In the genomic region with DNA sequence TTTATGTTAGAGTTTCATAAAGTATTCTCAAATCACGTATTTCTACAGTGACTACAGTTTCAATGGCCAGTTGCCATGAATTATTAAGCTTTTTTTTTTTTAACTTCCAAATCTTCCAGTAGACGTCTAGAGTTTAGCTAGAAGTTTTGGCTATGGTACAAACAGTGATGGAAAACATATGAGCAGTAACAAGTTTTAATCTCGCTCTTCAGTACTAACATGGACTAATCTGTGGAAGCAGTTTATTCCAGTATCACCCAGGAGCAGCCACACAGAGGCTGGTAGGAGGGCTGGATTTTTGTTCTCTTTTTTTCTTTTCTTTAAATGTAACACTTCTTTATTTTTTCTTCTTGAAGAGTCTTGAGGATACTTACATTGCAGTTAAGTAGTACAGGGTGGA, we compare ENCODE assay signal across 14 mouse cellular contexts. TPM values are rescaled to one million over a fixed set of nuclear protein-coding genes. Genes with fewer than 3 reads are reported as not detected.
A peak's percentile ranks its signal among the peaks of the same experiment; 100 is the strongest.
DNase-seq lines count a peak whose midpoint lies in the region; ATAC-seq lines count a peak whose summit lies in the region.
"Had no signal": no experiment of that assay in that cellular context is flagged by ENCODE, and none has a peak within 500 bp of the region (broad histone marks: within the 10 kb centered on the region; RNA-seq: fewer than 3 reads in every experiment).

A gene (plus strand): TSS at position 165 of the 400 bp plus-strand sequence.

- H3K4me3 ChIP-seq in kidney, embryonic 15.5 days (replicated peaks): no peak within 1 kb of the TSS
- H3K4me3 ChIP-seq in embryonic facial prominence, embryonic 15.5 days (replicated peaks): peak within 1 kb of the TSS; percentile 22
- H3K4me3 ChIP-seq in heart, embryonic 15.5 days: 0 out of 2 replicates have a peak within 1 kb of the TSS, but pooled peaks have one; percentile 14
- peak within 1 kb of the TSS; percentile 18; the same call in 1 of the 2 replicates for H3K4me3 ChIP-seq in limb, embryonic 15.5 days
- H3K4me3 ChIP-seq: hindbrain, embryonic 15.5 days; megakaryocyte, embryonic 14.5 days; neural tube, embryonic 12.5 days had no signal

- DNase-seq in kidney, postnatal 14 days: no peak
- no peak for DNase-seq in neural tube, embryonic 10.5 days (ENCODE audit: extremely low spot score, low spot score)
- DNase-seq in right cerebral cortex, adult 2 months (ENCODE audit: low spot score in 2 of 2): no peak
- no peak for DNase-seq in T-cell, adult 2 months (ENCODE audit: low spot score)
- DNase-seq: right cerebral cortex, postnatal 4 days had no signal

- H3K4me1 ChIP-seq in kidney, embryonic 15.5 days: 0 out of 2 replicates have a peak, but pooled peaks cover 3% of the 10 kb centered on the region
- peaks cover 10% of the 10 kb centered on the region for H3K4me1 ChIP-seq in embryonic facial prominence, embryonic 15.5 days
- H3K4me1 ChIP-seq in heart, embryonic 15.5 days (replicated peaks): 0 out of 2 replicates have a peak, but pooled peaks cover 2% of the 10 kb centered on the region
- peaks cover 9% of the 10 kb centered on the region; the same call in 1 of the 2 replicates for H3K4me1 ChIP-seq in limb, embryonic 15.5 days
- H3K4me1 ChIP-seq: hindbrain, embryonic 15.5 days; neural tube, embryonic 12.5 days had no signal

- ATAC-seq in kidney, embryonic 15.5 days (replicated peaks; ENCODE audit: low FRiP score): no peak
- 0 out of 2 replicates have a peak, but pooled peaks have one; percentile 61 for ATAC-seq in embryonic facial prominence, embryonic 15.5 days (ENCODE audit: insufficient number of reproducible peaks, low FRiP score, low TSS enrichment, low read depth)
- 0 out of 2 replicates have a peak, but pooled peaks have one; percentile 31 for ATAC-seq in heart, embryonic 15.5 days (replicated peaks; ENCODE audit: insufficient number of reproducible peaks, insufficient read depth, low FRiP score, low read depth)
- peak; percentile 59 for ATAC-seq in limb, embryonic 15.5 days (ENCODE audit: insufficient number of reproducible peaks, low FRiP score, low TSS enrichment, low read depth)
- ATAC-seq: forebrain, embryonic 16.5 days had no signal

- no peaks in the 10 kb centered on the region for H3K36me3 ChIP-seq in kidney, embryonic 15.5 days
- no peaks in the 10 kb centered on the region for H3K36me3 ChIP-seq in embryonic facial prominence, embryonic 15.5 days
- no peaks in the 10 kb centered on the region for H3K36me3 ChIP-seq in heart, embryonic 15.5 days
- H3K36me3 ChIP-seq in limb, embryonic 15.5 days: no peaks in the 10 kb centered on the region
- H3K36me3 ChIP-seq: hindbrain, embryonic 15.5 days; neural tube, embryonic 12.5 days had no signal

- no peak within 1 kb of the TSS for H3K4me2 ChIP-seq in kidney, embryonic 15.5 days
- H3K4me2 ChIP-seq in embryonic facial prominence, embryonic 15.5 days (replicated peaks): 0 out of 2 replicates have a peak within 1 kb of the TSS, but pooled peaks have one; percentile 12
- peak within 1 kb of the TSS; percentile 21; the same call in 1 of the 2 replicates for H3K4me2 ChIP-seq in heart, embryonic 15.5 days
- H3K4me2 ChIP-seq in limb, embryonic 15.5 days: no peak within 1 kb of the TSS
- H3K4me2 ChIP-seq: hindbrain, embryonic 15.5 days; neural tube, embryonic 12.5 days had no signal

- no peak within 1 kb of the TSS for H3K9ac ChIP-seq in kidney, embryonic 15.5 days
- H3K9ac ChIP-seq in embryonic facial prominence, embryonic 15.5 days: no peak within 1 kb of the TSS
- H3K9ac ChIP-seq in heart, embryonic 15.5 days: no peak within 1 kb of the TSS
- no peak within 1 kb of the TSS for H3K9ac ChIP-seq in limb, embryonic 15.5 days
- H3K9ac ChIP-seq: hindbrain, embryonic 15.5 days; neural tube, embryonic 12.5 days had no signal

- H3K27me3 ChIP-seq in kidney, embryonic 15.5 days: no peaks in the 10 kb centered on the region
- no peaks in the 10 kb centered on the region for H3K27me3 ChIP-seq in embryonic facial prominence, embryonic 15.5 days
- no peaks in the 10 kb centered on the region for H3K27me3 ChIP-seq in heart, embryonic 15.5 days
- no peaks in the 10 kb centered on the region for H3K27me3 ChIP-seq in limb, embryonic 15.5 days
- H3K27me3 ChIP-seq: CH12.LX; hindbrain, embryonic 15.5 days; megakaryocyte, embryonic 14.5 days; neural tube, embryonic 12.5 days had no signal

- H3K9me3 ChIP-seq in kidney, embryonic 15.5 days (replicated peaks): no peaks in the 10 kb centered on the region
- H3K9me3 ChIP-seq in embryonic facial prominence, embryonic 15.5 days (replicated peaks): no peaks in the 10 kb centered on the region
- no peaks in the 10 kb centered on the region for H3K9me3 ChIP-seq in heart, embryonic 15.5 days (replicated peaks)
- H3K9me3 ChIP-seq in limb, embryonic 15.5 days: no peaks in the 10 kb centered on the region
- H3K9me3 ChIP-seq: hindbrain, embryonic 15.5 days; megakaryocyte, embryonic 14.5 days; neural tube, embryonic 12.5 days had no signal

- H3K27ac ChIP-seq in kidney, embryonic 15.5 days: peak within 1 kb of the TSS; percentile 54; the same call in 1 of the 2 replicates
- peak within 1 kb of the TSS; percentile 83 for H3K27ac ChIP-seq in embryonic facial prominence, embryonic 15.5 days (replicated peaks)
- H3K27ac ChIP-seq in heart, embryonic 15.5 days: peak within 1 kb of the TSS; percentile 67; the same call in 1 of the 2 replicates
- H3K27ac ChIP-seq in limb, embryonic 15.5 days: peak within 1 kb of the TSS; percentile 84; the same call in 1 of the 2 replicates
- H3K27ac ChIP-seq: hindbrain, embryonic 15.5 days; neural tube, embryonic 12.5 days had no signal

- 62% methylated on average over 3 of the region's 3 CpGs for WGBS in kidney, embryonic 15.5 days
- 26% methylated on average over 3 of the region's 3 CpGs for WGBS in embryonic facial prominence, embryonic 15.5 days
- WGBS in heart, embryonic 15.5 days: 51% methylated on average over 3 of the region's 3 CpGs
- WGBS in limb, embryonic 15.5 days: 23% methylated on average over 3 of the region's 3 CpGs

RNA-seq across cellular contexts. Expression of the gene that starts here (rescaled TPM):
- polyA plus RNA-seq in kidney, embryonic 15.5 days (2015; fragmentation: Nextera tagmentation; extraction: Ambion mirVana): 18.3 and 23.7 TPM in 2 replicates
- 157 and 167 TPM in 2 replicates for polyA plus RNA-seq in embryonic facial prominence, embryonic 15.5 days (2015; fragmentation: Nextera tagmentation; extraction: Ambion mirVana)
- 31.8 and 32.2 TPM in 2 replicates for polyA plus RNA-seq in heart, embryonic 15.5 days (2015; fragmentation: Nextera tagmentation; extraction: Ambion mirVana)
- 159 and 242 TPM in 2 replicates for polyA plus RNA-seq in limb, embryonic 15.5 days (2015; fragmentation: Nextera tagmentation; extraction: Ambion mirVana)

Comparison
In these comparisons a context has a peak if more than half of its experiments do, and no peak if none do; other contexts are left out.
1. H3K4me2 ChIP-seq: peak in embryonic facial prominence, embryonic 15.5 days (single experiment) and heart, embryonic 15.5 days (single experiment); none in kidney, embryonic 15.5 days (single experiment) and limb, embryonic 15.5 days (single experiment).
2. Peak in every context shown above with its lines, with median percentiles within 50 percentile points of each other: H3K27ac ChIP-seq.